Mouse (Mus musculus) neural tube, embryonic 11.5 days (tissue): ENCODE measurements around the gene Hcrt. TPM values are rescaled to one million over a fixed set of nuclear protein-coding genes. Genes with fewer than 3 reads are reported as not detected.

Experiments
- ATAC-seq: fragments of 200-750 bp; cut with Nextera tagmentation; 2 replicates; pipeline ENCODE4 v1.8.0; 2017; ENCODE audit warnings: moderate number of reproducible peaks, mild to moderate bottlenecking, moderate TSS enrichment, moderate library complexity; ENCODE audit not compliant: insufficient read depth, low FRiP score, low TSS enrichment
- DNase-seq: peaks from one replicate; pipeline ENCODE4 v3.0.0-alpha.2; 2015; ENCODE audit warnings: low spot score
- H3K27ac ChIP-seq: fragments of 300-500 bp; sonication (generic); 2 replicates; pipeline ENCODE4 v1.5.1; 2014; ENCODE audit warnings: low read depth, mild to moderate bottlenecking, low read length
- H3K27me3 ChIP-seq: fragments of 300-500 bp; sonication (generic); 2 replicates; pipeline ENCODE4 v1.6.1; 2014; ENCODE audit warnings: mild to moderate bottlenecking, low read length, mixed read lengths; ENCODE audit not compliant: control insufficient read depth, insufficient read depth
- H3K36me3 ChIP-seq: fragments of 300-500 bp; sonication (generic); 2 replicates; pipeline ENCODE4 v1.6.1; 2014; ENCODE audit warnings: mild to moderate bottlenecking, low read length, moderate library complexity, mixed read lengths; ENCODE audit not compliant: control insufficient read depth, insufficient read depth
- H3K4me1 ChIP-seq: fragments of 300-500 bp; sonication (generic); 2 replicates; pipeline ENCODE4 v1.6.1; 2014; ENCODE audit warnings: low read length, mixed read lengths; ENCODE audit not compliant: control insufficient read depth, insufficient read depth
- H3K4me2 ChIP-seq: fragments of 300-500 bp; sonication (generic); 2 replicates; pipeline ENCODE4 v1.6.1; 2014; ENCODE audit warnings: low read depth, mild to moderate bottlenecking, moderate library complexity
- H3K4me3 ChIP-seq: fragments of 300-500 bp; sonication (generic); 2 replicates; pipeline ENCODE4 v1.5.1; 2014; ENCODE audit warnings: low read depth, low read length
- H3K9ac ChIP-seq: fragments of 300-500 bp; sonication (generic); 2 replicates; pipeline ENCODE4 v1.6.1; 2014; ENCODE audit warnings: mild to moderate bottlenecking, low read length
- H3K9me3 ChIP-seq: fragments of 300-500 bp; sonication (generic); 2 replicates; pipeline ENCODE4 v1.6.1; 2016; ENCODE audit warnings: low read length; ENCODE audit not compliant: control insufficient read depth
- WGBS: fragments of 180-500 bp; shearing (Covaris S2); extraction: QIAGEN DNeasy Blood & Tissue Kit; methylation state at CpG from one replicate; pipeline ENCODE4 v1.1.7; 2014; 5-methylcytosine and 5-hydroxymethylcytosine counted together
- polyA plus RNA-seq: library from polyadenylated mRNA; unstranded; fragments of >200 nt; fragmentation: Nextera tagmentation; extraction: Ambion mirVana; gene quantifications from 2 replicates; pipeline ENCODE4 v1.2.1, GENCODE M21; 2014

The Hcrt gene
- polyA plus RNA-seq, 1 experiment from 2014 or later, result not detected

DNA sequence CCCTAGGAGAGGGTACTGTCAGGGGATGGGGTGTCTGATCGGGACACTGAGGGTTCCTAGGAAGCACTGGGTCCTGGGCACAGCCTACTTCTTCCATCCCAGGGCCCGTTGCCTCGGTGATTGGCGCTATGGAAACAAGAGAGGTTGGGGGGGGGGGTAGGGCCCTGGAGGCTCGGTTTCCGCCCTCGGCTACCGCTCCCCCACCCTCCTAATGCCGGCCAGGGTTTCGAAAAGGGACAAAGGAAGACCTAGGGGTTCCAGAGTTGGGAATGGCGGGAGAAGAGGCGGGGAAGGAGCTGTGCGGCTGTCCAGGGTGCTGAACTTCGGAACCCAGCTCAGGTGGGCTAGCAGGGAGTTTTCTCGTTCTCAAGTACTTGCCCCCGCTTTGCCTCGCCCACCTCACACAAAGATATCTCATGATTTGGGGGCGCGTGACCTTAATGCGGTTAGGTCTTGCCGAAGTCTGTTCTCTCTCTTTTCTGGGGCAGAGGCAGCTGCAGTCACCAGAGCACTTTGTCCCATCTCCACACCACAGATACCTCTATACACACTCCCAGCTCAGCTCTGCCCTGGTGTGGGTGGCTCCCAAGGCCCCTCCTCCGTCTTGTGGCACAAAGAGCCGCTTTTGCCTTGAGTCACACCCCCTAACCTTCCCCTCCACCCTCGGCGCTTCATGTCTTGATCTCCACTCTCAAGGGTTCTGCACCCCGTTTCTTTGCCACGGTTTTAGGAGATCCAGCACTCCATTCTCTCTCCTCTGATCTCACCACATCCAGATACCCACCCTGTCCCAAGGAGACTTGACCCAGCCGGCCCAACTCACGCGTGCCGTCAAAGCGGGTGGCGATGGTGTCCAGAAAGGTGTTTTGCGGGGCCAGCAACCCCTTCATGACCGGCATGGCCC, 3.8 kb downstream of the Hcrt start:
- Histone ChIP-seq H3K27me3 (peaks cover 16% of the 10 kb centered on the region), H3K9me3 (no peaks in the 10 kb centered on the region), H3K4me1 (0 out of 2 replicates have a peak, but pooled peaks cover 4% of the 10 kb centered on the region), H3K4me2 (peak overlapping the region; percentile 62), H3K9ac (peak overlapping the region; percentile 52), H3K4me3 (peak overlapping the region; percentile 38), H3K36me3 (no peaks in the 10 kb centered on the region), H3K27ac (no peak overlapping the region)
- WGBS, result 2% methylated on average over 35 of the region's 35 CpGs
- DNase-seq (peak; percentile 75), ATAC-seq (no peak)

DNA sequence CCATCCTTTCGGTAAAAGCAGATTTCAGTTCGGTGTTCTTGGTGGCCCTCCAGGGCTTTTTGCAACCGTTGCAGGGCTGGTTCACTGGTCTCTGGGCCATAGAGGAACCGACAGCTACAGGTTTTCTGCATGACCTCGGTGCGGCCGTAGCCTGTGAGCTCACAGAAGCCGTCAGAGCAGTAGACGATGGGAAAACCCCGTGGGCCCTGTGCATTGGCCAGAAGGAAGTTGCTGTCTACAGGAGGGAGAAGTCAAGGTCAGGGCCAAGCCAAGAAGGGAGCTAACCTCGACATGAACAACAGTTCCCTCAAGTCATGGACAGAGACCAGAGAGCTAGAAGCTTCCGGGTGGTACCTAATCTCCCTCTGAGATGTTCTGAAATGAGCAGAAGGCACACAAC, 5.2 kb downstream of the Hcrt start:
- DNase-seq (no peak), ATAC-seq (no peak)
- Histone ChIP-seq H3K27ac (no peak overlapping the region), H3K9ac (no peak overlapping the region), H3K9me3 (no peaks in the 10 kb centered on the region), H3K4me1 (0 out of 2 replicates have a peak, but pooled peaks cover 4% of the 10 kb centered on the region), H3K4me2 (no peak overlapping the region), H3K4me3 (no peak overlapping the region), H3K36me3 (no peaks in the 10 kb centered on the region), H3K27me3 (peaks cover 16% of the 10 kb centered on the region)
- WGBS, result 91% methylated on average over 12 of the region's 12 CpGs

DNA sequence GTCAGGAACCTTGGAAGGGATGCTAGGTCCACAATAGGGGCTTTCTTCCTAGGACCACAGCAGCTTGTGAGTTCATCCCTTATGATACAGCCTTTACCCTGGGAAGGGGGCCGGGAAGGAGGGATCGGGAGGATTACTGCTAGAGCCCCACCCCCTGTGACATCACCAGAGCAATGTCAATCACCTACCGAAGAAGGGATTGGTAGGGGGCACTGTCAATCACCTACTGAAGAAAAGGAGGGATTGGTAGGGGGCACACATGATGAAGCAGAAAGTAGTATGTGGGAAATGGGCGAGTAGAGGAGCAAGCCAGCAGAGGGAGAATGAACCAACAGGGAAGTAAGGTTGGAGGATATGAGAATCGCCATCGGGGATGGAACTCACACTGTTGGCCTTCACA, 6.3 kb downstream of the Hcrt start:
- ATAC-seq (no peak), DNase-seq (no peak)
- Histone ChIP-seq H3K4me2 (no peak overlapping the region), H3K4me1 (no peaks in the 10 kb centered on the region), H3K4me3 (no peak overlapping the region), H3K27me3 (peaks cover 16% of the 10 kb centered on the region), H3K27ac (no peak overlapping the region), H3K9me3 (no peaks in the 10 kb centered on the region), H3K9ac (no peak overlapping the region), H3K36me3 (no peaks in the 10 kb centered on the region)
- 73% methylated on average over 6 of the region's 6 CpGs for WGBS

DNA sequence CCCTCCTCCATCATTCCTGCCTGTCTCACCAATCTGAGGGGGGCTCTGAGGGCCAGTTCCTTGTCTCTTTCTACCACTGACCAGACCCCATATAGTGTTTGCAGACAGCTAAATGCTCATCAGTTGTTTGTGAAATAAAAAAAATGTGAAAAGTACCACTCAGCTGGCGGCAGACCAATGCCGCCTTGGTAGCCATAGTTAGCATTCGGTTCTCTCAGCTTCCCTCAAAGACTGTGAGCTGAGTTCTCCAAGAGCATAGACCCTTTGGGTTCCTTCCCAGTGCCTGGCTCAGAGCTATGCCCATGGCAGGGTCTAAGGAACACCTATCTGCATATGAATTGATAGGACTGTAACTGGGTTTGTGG, 8.1 kb downstream of the Hcrt start:
- no peak overlapping the region for H3K4me3 ChIP-seq
- no peaks in the 10 kb centered on the region for H3K9me3 ChIP-seq
- no peaks in the 10 kb centered on the region for H3K36me3 ChIP-seq
- DNase-seq (no peak), ATAC-seq (no peak)
- 85% methylated on average over 3 of the region's 3 CpGs for WGBS
- H3K27me3 ChIP-seq, result peaks cover 7% of the 10 kb centered on the region
- H3K9ac ChIP-seq, result no peak overlapping the region
- no peaks in the 10 kb centered on the region for H3K4me1 ChIP-seq
- no peak overlapping the region for H3K27ac ChIP-seq
- H3K4me2 ChIP-seq, result no peak overlapping the region

DNA sequence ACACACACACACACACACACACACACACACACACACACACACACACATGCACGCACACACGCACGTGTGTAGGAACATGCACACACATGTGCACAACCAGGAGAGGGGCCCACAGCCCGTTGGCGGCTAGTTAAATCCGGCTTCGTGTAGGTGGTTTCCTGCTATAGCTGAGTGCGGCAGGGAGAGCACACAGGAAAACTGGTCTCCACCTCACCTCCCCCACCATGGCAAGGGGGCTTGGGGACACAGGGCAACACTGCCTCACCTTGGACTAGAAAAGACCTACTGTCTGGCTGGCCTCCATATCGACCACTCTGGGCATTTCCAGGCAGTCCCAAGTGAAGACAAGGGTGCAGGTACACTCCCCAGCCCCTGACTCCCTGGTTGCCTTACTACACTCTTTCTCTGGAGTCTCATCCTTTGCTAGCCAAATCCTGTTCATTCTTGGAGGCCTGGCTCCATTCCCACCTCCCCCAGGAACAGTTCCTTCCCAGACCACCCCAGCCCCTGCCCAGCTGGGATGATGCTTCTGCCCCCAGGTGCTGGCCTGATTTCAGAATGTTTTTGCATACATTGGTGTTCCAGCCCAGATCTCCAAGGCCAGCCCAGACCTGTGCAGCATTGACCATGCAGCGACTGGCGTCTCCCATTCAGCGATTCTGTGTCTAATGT, 8.6 kb downstream of the Hcrt start:
- ATAC-seq (no peak), DNase-seq (no peak)
- no peaks in the 10 kb centered on the region for H3K36me3 ChIP-seq
- H3K9ac ChIP-seq, result no peak overlapping the region
- 87% methylated on average over 11 of the region's 12 CpGs for WGBS
- H3K4me3 ChIP-seq, result no peak overlapping the region
- H3K4me2 ChIP-seq, result no peak overlapping the region
- H3K27ac ChIP-seq, result no peak overlapping the region
- H3K4me1 ChIP-seq, result no peaks in the 10 kb centered on the region
- H3K27me3 ChIP-seq, result peaks cover 2% of the 10 kb centered on the region
- H3K9me3 ChIP-seq, result no peaks in the 10 kb centered on the region

DNA sequence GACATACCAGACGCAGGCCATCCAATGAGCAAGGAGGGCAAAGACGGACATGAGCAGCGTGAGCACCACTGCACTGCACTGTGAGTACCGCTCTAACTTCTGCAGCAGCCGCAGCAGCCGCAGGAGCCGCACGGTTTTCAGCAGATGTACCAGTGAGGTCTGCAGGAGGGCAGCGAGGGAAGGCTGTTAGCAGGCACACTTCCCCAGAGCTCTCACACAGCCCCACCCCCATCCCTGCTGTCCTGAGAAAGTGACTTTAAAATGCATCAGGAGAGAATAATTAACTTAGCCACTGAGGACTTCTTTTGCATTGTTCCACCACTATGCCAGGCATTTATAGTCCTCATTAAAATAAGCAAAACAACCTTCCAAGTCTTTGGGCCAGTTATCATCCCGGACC, 10.4 kb downstream of the Hcrt start:
- no peak for ATAC-seq
- no peak overlapping the region for H3K9ac ChIP-seq
- H3K27ac ChIP-seq, result no peak overlapping the region

DNA sequence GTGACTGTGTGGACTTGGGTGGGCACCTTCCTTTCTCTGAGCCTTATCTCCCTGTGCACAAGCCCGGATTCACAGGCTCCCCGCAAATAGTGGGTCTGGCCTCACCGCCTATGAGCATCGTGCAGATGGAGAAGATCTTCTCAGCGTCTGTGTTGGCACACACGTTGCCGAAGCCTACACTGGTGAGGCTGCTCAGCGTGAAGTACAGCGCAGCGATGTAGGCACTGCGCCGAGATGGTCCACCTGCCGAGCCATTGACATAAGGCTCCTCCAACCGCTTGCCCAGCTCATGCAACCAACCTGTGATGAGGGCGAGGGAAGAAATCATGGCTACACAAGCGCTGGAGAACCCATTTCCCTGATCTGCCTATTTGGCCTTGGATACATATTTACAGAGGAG, 12.6 kb downstream of the Hcrt start:
- Histone ChIP-seq H3K9ac (no peak overlapping the region), H3K4me1 (no peaks in the 10 kb centered on the region), H3K4me3 (no peak overlapping the region), H3K4me2 (no peak overlapping the region), H3K36me3 (no peaks in the 10 kb centered on the region), H3K9me3 (no peaks in the 10 kb centered on the region), H3K27me3 (no peaks in the 10 kb centered on the region), H3K27ac (no peak overlapping the region)
- 91% methylated on average over 16 of the region's 16 CpGs for WGBS
- no peak for ATAC-seq
- DNase-seq, result no peak

More for the DNA sequence above, 10.4 kb downstream of the Hcrt start:
- no peaks in the 10 kb centered on the region for H3K4me1 ChIP-seq
- H3K4me2 ChIP-seq, result no peak overlapping the region
- no peak for DNase-seq
- no peaks in the 10 kb centered on the region for H3K27me3 ChIP-seq
- WGBS, result 20% methylated on average over 10 of the region's 10 CpGs
- no peaks in the 10 kb centered on the region for H3K36me3 ChIP-seq
- H3K9me3 ChIP-seq, result no peaks in the 10 kb centered on the region
- H3K4me3 ChIP-seq, result no peak overlapping the region

DNA sequence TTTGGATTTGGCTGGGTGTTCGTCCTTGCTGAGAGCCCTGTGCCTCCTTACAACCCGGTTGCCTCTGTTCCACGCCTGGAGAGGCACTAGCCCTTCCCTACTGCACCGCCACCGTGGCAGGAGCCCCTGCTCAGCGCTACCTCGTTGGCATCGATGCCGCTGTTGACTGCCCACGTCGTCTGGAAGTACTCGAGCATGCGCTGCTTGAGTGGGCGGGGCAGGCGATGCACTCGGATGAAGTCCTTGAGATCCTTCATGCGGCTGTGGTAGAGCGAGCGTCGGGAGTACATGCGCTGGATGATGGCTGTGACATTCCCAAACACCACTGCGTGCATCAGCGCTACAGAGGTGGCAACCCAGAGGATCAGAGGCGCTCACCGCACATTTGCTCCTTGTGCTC, 13.3 kb downstream of the Hcrt start:
- Histone ChIP-seq H3K36me3 (no peaks in the 10 kb centered on the region), H3K4me3 (no peak overlapping the region), H3K9me3 (no peaks in the 10 kb centered on the region), H3K4me2 (no peak overlapping the region), H3K27me3 (no peaks in the 10 kb centered on the region), H3K9ac (no peak overlapping the region), H3K4me1 (no peaks in the 10 kb centered on the region), H3K27ac (no peak overlapping the region)
- WGBS, result 45% methylated on average over 25 of the region's 25 CpGs
- DNase-seq (no peak), ATAC-seq (no peak)

DNA sequence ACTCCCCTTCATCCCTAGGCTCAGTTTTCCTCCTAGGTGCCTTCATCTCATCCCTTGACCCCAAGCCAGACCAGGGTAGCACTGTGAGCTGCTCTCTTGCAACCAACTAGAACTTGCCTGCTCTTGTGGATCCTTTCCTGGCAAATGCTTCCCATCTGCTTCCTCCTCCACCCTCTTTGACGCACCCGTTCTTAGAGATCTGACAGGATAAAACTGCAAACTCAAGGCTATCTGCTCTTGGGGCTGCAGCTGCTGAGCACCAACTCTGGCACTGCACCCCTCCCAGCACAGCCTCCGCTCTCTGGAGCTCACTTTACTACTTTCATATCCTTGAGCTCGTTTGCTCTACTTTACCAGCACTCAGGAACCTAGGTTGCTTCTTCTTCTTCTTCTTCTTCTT, 14.1 kb downstream of the Hcrt start:
- no peak overlapping the region for H3K4me3 ChIP-seq
- ATAC-seq, result no peak

More for the DNA sequence above, 14.1 kb downstream of the Hcrt start:
- no peaks in the 10 kb centered on the region for H3K36me3 ChIP-seq
- H3K4me1 ChIP-seq, result no peaks in the 10 kb centered on the region
- H3K9me3 ChIP-seq, result no peaks in the 10 kb centered on the region
- no peak overlapping the region for H3K4me2 ChIP-seq
- no peak overlapping the region for H3K9ac ChIP-seq
- WGBS, result 79% methylated on average over 4 of the region's 4 CpGs
- no peak for DNase-seq
- no peak overlapping the region for H3K27ac ChIP-seq
- H3K27me3 ChIP-seq, result no peaks in the 10 kb centered on the region
